Mouse (Mus musculus) embryonic facial prominence, embryonic 12.5 days (tissue): Measurements from ENCODE around the gene A730009L09Rik. TPM values are rescaled to one million over a fixed set of nuclear protein-coding genes. Genes with fewer than 3 reads are reported as not detected.

Experiments used
- ATAC-seq: fragments of 200-750 bp; cut with Nextera tagmentation; 2 replicates; pipeline ENCODE4 v1.8.0; 2017; ENCODE audit not compliant: insufficient number of reproducible peaks, insufficient read depth, low FRiP score, low TSS enrichment
- H3K27ac ChIP-seq: fragments of 300-500 bp; sonication (generic); 2 replicates; pipeline ENCODE4 v1.5.1; 2016; ENCODE audit warnings: mild to moderate bottlenecking
- H3K27me3 ChIP-seq: fragments of 300-500 bp; sonication (generic); 2 replicates; pipeline ENCODE4 v1.6.1; 2016; ENCODE audit warnings: mild to moderate bottlenecking, moderate library complexity
- H3K36me3 ChIP-seq: fragments of 300-500 bp; sonication (generic); 2 replicates; pipeline ENCODE4 v1.6.1; 2016; ENCODE audit warnings: mild to moderate bottlenecking
- H3K4me1 ChIP-seq: fragments of 300-500 bp; sonication (generic); 2 replicates; pipeline ENCODE4 v1.6.1; 2016
- H3K4me2 ChIP-seq: fragments of 300-500 bp; sonication (generic); replicated peaks from 2 replicates; pipeline ENCODE4 v1.6.1; 2016; ENCODE audit warnings: mild to moderate bottlenecking, moderate library complexity
- H3K4me3 ChIP-seq: fragments of 300-500 bp; sonication (generic); 2 replicates; pipeline ENCODE4 v1.5.1; 2016; ENCODE audit warnings: mild to moderate bottlenecking
- H3K9ac ChIP-seq: fragments of 300-500 bp; sonication (generic); 2 replicates; pipeline ENCODE4 v1.6.1; 2016; ENCODE audit warnings: mild to moderate bottlenecking, moderate library complexity
- H3K9me3 ChIP-seq: fragments of 300-500 bp; sonication (generic); 2 replicates; pipeline ENCODE4 v1.6.1; 2016; ENCODE audit warnings: mild to moderate bottlenecking, moderate library complexity
- WGBS: fragments of 180-500 bp; shearing (Covaris S2); methylation state at CpG from one replicate; pipeline ENCODE4 v1.1.7; 2016; 5-methylcytosine and 5-hydroxymethylcytosine counted together
- polyA plus RNA-seq: library from polyadenylated mRNA; unstranded; fragments of >200 nt; fragmentation: Nextera tagmentation; extraction: Ambion mirVana; gene quantifications from 2 replicates; pipeline ENCODE4 v1.2.1, GENCODE M21; 2016

A730009L09Rik gene
- polyA plus RNA-seq, 1 experiment from 2014 or later, result not detected

- Histone ChIP-seq H3K4me1 (no peaks in the 10 kb centered on the region), H3K4me3 (no peak overlapping the region), H3K4me2 (no peak overlapping the region), H3K9me3 (no peaks in the 10 kb centered on the region), H3K36me3 (no peaks in the 10 kb centered on the region), H3K27me3 (no peaks in the 10 kb centered on the region), H3K27ac (no peak overlapping the region), H3K9ac (no peak overlapping the region)
- 65% methylated on average over 4 of the region's 4 CpGs for WGBS
- no peak for ATAC-seq
Observed at GRCm38 (mm10) chr16:84507681-84508080, 7.2 kb upstream of the A730009L09Rik start.

GRCm38 (mm10) chr16:84521975-84522635 is 7.2 kb downstream of the A730009L09Rik start:
- no peaks in the 10 kb centered on the region for H3K27me3 ChIP-seq
- H3K27ac ChIP-seq, result no peak overlapping the region
- no peak overlapping the region for H3K4me3 ChIP-seq
- H3K4me1 ChIP-seq, result no peaks in the 10 kb centered on the region
- H3K36me3 ChIP-seq, result no peaks in the 10 kb centered on the region
- 95% methylated on average over 11 of the region's 11 CpGs for WGBS
- ATAC-seq, result no peak
- H3K9ac ChIP-seq, result no peak overlapping the region
- no peak overlapping the region for H3K4me2 ChIP-seq
- no peaks in the 10 kb centered on the region for H3K9me3 ChIP-seq

- H3K4me1 ChIP-seq, result no peaks in the 10 kb centered on the region
- no peak for ATAC-seq
Observed at GRCm38 (mm10) chr16:84523061-84523460, 8.1 kb downstream of the A730009L09Rik start.

GRCm38 (mm10) chr16:84527375-84527774 is 12.5 kb downstream of the A730009L09Rik start:
- H3K4me2 ChIP-seq, result no peak overlapping the region
- no peak overlapping the region for H3K4me3 ChIP-seq
- no peak overlapping the region for H3K9ac ChIP-seq
- no peaks in the 10 kb centered on the region for H3K9me3 ChIP-seq
- WGBS, result 62% methylated on average over 11 of the region's 11 CpGs
- no peak overlapping the region for H3K27ac ChIP-seq
- H3K27me3 ChIP-seq, result no peaks in the 10 kb centered on the region
- H3K36me3 ChIP-seq, result no peaks in the 10 kb centered on the region
- ATAC-seq, result no peak
- H3K4me1 ChIP-seq, result no peaks in the 10 kb centered on the region

More at GRCm38 (mm10) chr16:84523061-84523460, 8.1 kb downstream of the A730009L09Rik start:
- Histone ChIP-seq H3K9ac (no peak overlapping the region), H3K9me3 (no peaks in the 10 kb centered on the region), H3K36me3 (no peaks in the 10 kb centered on the region), H3K4me2 (no peak overlapping the region), H3K4me3 (no peak overlapping the region), H3K27me3 (no peaks in the 10 kb centered on the region), H3K27ac (no peak overlapping the region)
- 80% methylated on average over 5 of the region's 5 CpGs for WGBS

GRCm38 (mm10) chr16:84532803-84533202 is 17.9 kb downstream of the A730009L09Rik start:
- no peak overlapping the region for H3K4me2 ChIP-seq
- no peak overlapping the region for H3K27ac ChIP-seq
- WGBS, result 84% methylated on average over 3 of the region's 3 CpGs
- H3K9me3 ChIP-seq, result no peaks in the 10 kb centered on the region
- H3K36me3 ChIP-seq, result no peaks in the 10 kb centered on the region
- no peak overlapping the region for H3K9ac ChIP-seq
- ATAC-seq, result no peak
- no peaks in the 10 kb centered on the region for H3K27me3 ChIP-seq
- H3K4me1 ChIP-seq, result no peaks in the 10 kb centered on the region
- no peak overlapping the region for H3K4me3 ChIP-seq

GRCm38 (mm10) chr16:84546059-84546458 is 31.1 kb downstream of the A730009L09Rik start:
- Histone ChIP-seq H3K9ac (no peak overlapping the region), H3K4me1 (no peaks in the 10 kb centered on the region), H3K4me3 (no peak overlapping the region), H3K27ac (no peak overlapping the region), H3K36me3 (no peaks in the 10 kb centered on the region), H3K27me3 (no peaks in the 10 kb centered on the region), H3K4me2 (no peak overlapping the region), H3K9me3 (no peaks in the 10 kb centered on the region)
- no peak for ATAC-seq
- 87% methylated on average over 4 of the region's 4 CpGs for WGBS

GRCm38 (mm10) chr16:84549122-84549521 is 34.2 kb downstream of the A730009L09Rik start:
- Histone ChIP-seq H3K36me3 (no peaks in the 10 kb centered on the region), H3K4me1 (no peaks in the 10 kb centered on the region), H3K9ac (no peak overlapping the region), H3K9me3 (no peaks in the 10 kb centered on the region), H3K27ac (no peak overlapping the region), H3K4me3 (no peak overlapping the region), H3K27me3 (no peaks in the 10 kb centered on the region), H3K4me2 (no peak overlapping the region)
- no peak for ATAC-seq
- 51% methylated on average over 9 of the region's 9 CpGs for WGBS

GRCm38 (mm10) chr16:84550445-84550844 is 35.5 kb downstream of the A730009L09Rik start:
- Histone ChIP-seq H3K4me2 (no peak overlapping the region), H3K36me3 (no peaks in the 10 kb centered on the region), H3K27me3 (no peaks in the 10 kb centered on the region), H3K27ac (no peak overlapping the region), H3K4me1 (no peaks in the 10 kb centered on the region), H3K4me3 (no peak overlapping the region), H3K9me3 (no peaks in the 10 kb centered on the region), H3K9ac (no peak overlapping the region)
- 82% methylated on average over 5 of the region's 5 CpGs for WGBS
- ATAC-seq, result no peak

- H3K4me2 ChIP-seq, result no peak overlapping the region
- ATAC-seq, result no peak
- no peaks in the 10 kb centered on the region for H3K27me3 ChIP-seq
- H3K27ac ChIP-seq, result no peak overlapping the region
- WGBS, result 85% methylated on average over 13 of the region's 13 CpGs
- no peak overlapping the region for H3K9ac ChIP-seq
- no peaks in the 10 kb centered on the region for H3K4me1 ChIP-seq
- H3K4me3 ChIP-seq, result no peak overlapping the region
- no peaks in the 10 kb centered on the region for H3K36me3 ChIP-seq
- no peaks in the 10 kb centered on the region for H3K9me3 ChIP-seq
Observed at GRCm38 (mm10) chr16:84553981-84554380, 39.1 kb downstream of the A730009L09Rik start.

- no peaks in the 10 kb centered on the region for H3K27me3 ChIP-seq
- no peak overlapping the region for H3K4me3 ChIP-seq
- 50% methylated on average over 20 of the region's 20 CpGs for WGBS
- no peak overlapping the region for H3K27ac ChIP-seq
- peak overlapping the region; percentile 17; the same call in 1 of the 2 replicates for H3K4me2 ChIP-seq
- H3K36me3 ChIP-seq, result no peaks in the 10 kb centered on the region
- H3K9ac ChIP-seq, result no peak overlapping the region
- no peaks in the 10 kb centered on the region for H3K4me1 ChIP-seq
- ATAC-seq, result no peak
- no peaks in the 10 kb centered on the region for H3K9me3 ChIP-seq
Observed at GRCm38 (mm10) chr16:84558113-84558917, 43.4 kb downstream of the A730009L09Rik start.

- WGBS, result 15% methylated on average over 9 of the region's 9 CpGs
- no peaks in the 10 kb centered on the region for H3K27me3 ChIP-seq
- H3K36me3 ChIP-seq, result no peaks in the 10 kb centered on the region
- peak overlapping the region; percentile 31 for H3K4me2 ChIP-seq
- H3K4me1 ChIP-seq, result no peaks in the 10 kb centered on the region
- H3K9ac ChIP-seq, result no peak overlapping the region
- no peak overlapping the region for H3K27ac ChIP-seq
- ATAC-seq, result no peak
- H3K4me3 ChIP-seq, result no peak overlapping the region
- no peaks in the 10 kb centered on the region for H3K9me3 ChIP-seq
Observed at GRCm38 (mm10) chr16:84559569-84560278, 44.8 kb downstream of the A730009L09Rik start.

- ATAC-seq, result no peak
- Histone ChIP-seq H3K27ac (no peak overlapping the region), H3K4me1 (no peaks in the 10 kb centered on the region), H3K9ac (no peak overlapping the region), H3K9me3 (no peaks in the 10 kb centered on the region), H3K36me3 (no peaks in the 10 kb centered on the region), H3K4me2 (peak overlapping the region; percentile 31), H3K4me3 (no peak overlapping the region), H3K27me3 (no peaks in the 10 kb centered on the region)
- WGBS, result 23% methylated on average over 7 of the region's 7 CpGs
Observed at GRCm38 (mm10) chr16:84560279-84560602, 45.3 kb downstream of the A730009L09Rik start.
